Mouse (Mus musculus) heart, embryonic 10.5 days (tissue): ENCODE data around the gene Ctnna2. TPM values are rescaled to one million over a fixed set of nuclear protein-coding genes. Genes with fewer than 3 reads are reported as not detected.

Experiments used
- DNase-seq: peaks from one replicate; pipeline ENCODE4 v3.0.0-alpha.2; 2017; ENCODE audit warnings: low spot score
- H3K27ac ChIP-seq: fragments of 300-500 bp; sonication (generic); 2 replicates; pipeline ENCODE4 v1.5.1; 2016; ENCODE audit warnings: mild to moderate bottlenecking
- H3K27me3 ChIP-seq: fragments of 300-500 bp; sonication (generic); 2 replicates; pipeline ENCODE4 v1.6.1; 2016; ENCODE audit warnings: mild to moderate bottlenecking; ENCODE audit not compliant: poor library complexity, insufficient read depth, severe bottlenecking
- H3K36me3 ChIP-seq: fragments of 300-500 bp; sonication (generic); 2 replicates; pipeline ENCODE4 v1.6.1; 2016; ENCODE audit warnings: mild to moderate bottlenecking, moderate library complexity
- H3K4me1 ChIP-seq: fragments of 300-500 bp; sonication (generic); 2 replicates; pipeline ENCODE4 v1.6.1; 2016; ENCODE audit warnings: mild to moderate bottlenecking
- H3K4me3 ChIP-seq: fragments of 300-500 bp; sonication (generic); 2 replicates; pipeline ENCODE4 v1.5.1; 2016; ENCODE audit warnings: mild to moderate bottlenecking, moderate library complexity
- H3K9me3 ChIP-seq: fragments of 300-500 bp; sonication (generic); 2 replicates; pipeline ENCODE4 v1.6.1; 2016; ENCODE audit warnings: mild to moderate bottlenecking, moderate library complexity
- WGBS: fragments of 180-500 bp; shearing (Covaris S2); methylation state at CpG from one replicate; pipeline ENCODE4 v1.1.7; 2016; 5-methylcytosine and 5-hydroxymethylcytosine counted together
- polyA plus RNA-seq: library from polyadenylated mRNA; unstranded; fragments of >200 nt; fragmentation: Nextera tagmentation; extraction: Ambion mirVana; gene quantifications from 2 replicates; pipeline ENCODE4 v1.2.1, GENCODE M21; 2016

Gene Ctnna2
- polyA plus RNA-seq, 1 experiment from 2014 or later, result 2.7 TPM

DNA sequence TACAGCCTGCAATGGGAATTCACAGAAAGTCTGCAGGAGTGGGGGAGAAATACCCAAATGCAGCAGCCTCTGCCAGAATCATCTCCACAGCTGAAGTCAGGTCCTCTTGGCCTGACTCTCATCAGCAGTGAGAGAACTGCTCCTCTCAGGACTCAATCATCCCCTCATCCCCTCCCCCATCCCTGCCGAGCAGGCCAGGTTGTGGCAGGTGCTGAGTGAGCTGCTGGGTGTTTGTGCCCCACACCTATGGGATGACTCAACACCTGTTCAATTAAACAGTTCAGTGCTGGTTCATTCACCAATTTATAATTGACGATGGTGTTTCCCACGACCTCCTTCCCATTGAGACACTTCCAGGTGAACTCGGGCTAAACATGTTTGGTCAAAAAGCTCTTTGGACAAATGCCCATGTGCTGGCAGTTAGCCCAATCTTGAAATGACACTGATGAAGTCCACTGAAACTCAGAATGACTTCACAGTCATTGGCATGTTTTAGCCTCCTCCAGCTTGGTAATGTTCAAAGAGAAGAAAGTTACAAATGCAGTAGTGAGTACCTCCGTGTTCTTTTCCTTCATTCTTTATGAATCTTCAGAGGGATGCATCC is 1000.1 kb downstream of the Ctnna2 start:
- DNase-seq, result no peak
- WGBS, result 73% methylated on average over 5 of the region's 5 CpGs
- Histone ChIP-seq H3K9me3 (no peaks in the 10 kb centered on the region), H3K27ac (no peak overlapping the region), H3K4me3 (no peak overlapping the region), H3K4me1 (no peaks in the 10 kb centered on the region), H3K36me3 (no peaks in the 10 kb centered on the region), H3K27me3 (no peaks in the 10 kb centered on the region)

DNA sequence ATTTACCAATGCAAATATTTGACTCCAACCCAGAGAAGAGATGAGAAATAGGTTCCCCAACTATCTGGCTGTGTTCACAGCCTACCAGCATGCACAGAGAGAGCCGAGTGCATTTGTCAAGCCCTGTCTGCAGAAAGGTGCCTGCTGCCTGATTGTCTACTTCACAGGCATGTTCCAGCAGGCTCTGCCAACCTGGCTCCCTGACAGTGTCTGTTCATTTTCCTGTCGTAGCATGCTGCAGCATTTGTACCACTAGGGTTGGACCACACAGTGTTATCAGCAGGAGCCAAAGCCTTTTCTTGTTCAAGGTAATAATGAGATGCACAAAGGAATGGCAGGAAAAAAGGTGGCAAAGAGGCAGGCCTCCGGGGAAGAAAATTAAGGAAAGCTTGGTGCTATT is 1001.7 kb downstream of the Ctnna2 start:
- 14% methylated on average over 3 of the region's 3 CpGs for WGBS
- Histone ChIP-seq H3K4me1 (no peaks in the 10 kb centered on the region), H3K4me3 (no peak overlapping the region), H3K27me3 (no peaks in the 10 kb centered on the region), H3K9me3 (no peaks in the 10 kb centered on the region), H3K27ac (no peak overlapping the region), H3K36me3 (no peaks in the 10 kb centered on the region)
- no peak for DNase-seq

DNA sequence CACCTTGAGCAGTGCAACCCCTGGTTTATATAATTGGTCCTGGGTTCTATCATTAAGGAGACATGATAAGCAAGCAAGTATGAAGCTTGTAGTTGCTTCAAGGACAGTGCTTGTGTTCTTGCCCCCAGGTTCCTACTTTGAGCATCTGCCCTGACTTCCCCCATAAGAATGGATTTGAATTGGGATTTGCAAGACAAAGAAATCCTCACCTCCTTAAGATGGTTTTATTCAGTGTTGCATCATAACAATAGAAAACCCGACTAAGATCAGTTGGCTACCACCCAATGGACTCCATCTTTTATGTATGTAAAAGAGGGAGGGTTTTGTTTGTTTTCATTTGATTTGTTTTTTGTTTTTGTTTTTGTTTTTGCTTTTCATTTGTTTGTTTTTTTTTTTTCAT is 1005.2 kb downstream of the Ctnna2 start:
- H3K4me1 ChIP-seq, result no peaks in the 10 kb centered on the region
- no peaks in the 10 kb centered on the region for H3K36me3 ChIP-seq
- no peak overlapping the region for H3K4me3 ChIP-seq
- no peak overlapping the region for H3K27ac ChIP-seq
- no peaks in the 10 kb centered on the region for H3K27me3 ChIP-seq
- no peak for DNase-seq
- 74% methylated on average over 1 of the region's 1 CpGs for WGBS
- no peaks in the 10 kb centered on the region for H3K9me3 ChIP-seq

DNA sequence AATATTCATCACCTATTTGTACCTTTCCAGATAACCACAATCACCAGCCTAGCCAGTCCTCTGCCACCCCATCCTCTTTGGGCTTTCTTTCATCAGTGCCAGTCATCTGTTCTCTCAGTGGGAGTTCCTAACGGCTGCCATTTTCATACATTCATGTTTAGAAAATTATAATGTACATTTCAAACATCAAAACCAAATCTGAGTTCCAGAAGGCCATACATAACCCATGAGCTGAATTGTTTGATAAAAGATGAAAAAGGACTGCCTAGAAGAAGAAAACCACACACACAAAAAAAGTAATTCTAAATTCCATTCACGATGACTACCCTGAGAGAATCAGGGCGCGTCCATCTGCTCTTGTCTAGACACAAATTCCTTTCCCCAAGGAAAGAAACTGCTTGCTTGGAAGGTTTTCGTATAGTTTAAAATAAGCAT is 1014.5 kb downstream of the Ctnna2 start:
- Histone ChIP-seq H3K27ac (no peak overlapping the region), H3K9me3 (no peaks in the 10 kb centered on the region), H3K4me3 (no peak overlapping the region), H3K27me3 (no peaks in the 10 kb centered on the region), H3K36me3 (no peaks in the 10 kb centered on the region), H3K4me1 (no peaks in the 10 kb centered on the region)
- 85% methylated on average over 5 of the region's 5 CpGs for WGBS
- DNase-seq, result no peak

DNA sequence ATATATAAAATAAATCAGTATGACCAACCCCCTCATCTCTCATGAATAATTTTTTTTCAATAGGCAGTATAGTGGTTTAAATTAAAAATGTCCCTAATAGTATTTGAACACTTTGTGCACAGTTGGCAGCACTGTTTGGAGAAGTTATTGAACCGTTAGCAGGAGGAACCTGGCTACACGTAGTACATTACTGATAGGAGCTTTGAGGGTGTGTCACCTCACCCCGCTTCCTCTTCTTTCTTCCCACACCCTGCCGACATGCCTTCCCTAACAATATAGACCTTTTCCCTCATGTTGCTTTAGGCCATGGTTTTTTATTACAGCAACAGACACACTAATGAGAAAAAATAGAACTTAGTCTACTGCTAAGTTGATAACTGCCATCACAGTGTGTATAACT is 1071.4 kb downstream of the Ctnna2 start:
- 72% methylated on average over 4 of the region's 4 CpGs for WGBS
- no peaks in the 10 kb centered on the region for H3K36me3 ChIP-seq
- no peak overlapping the region for H3K4me3 ChIP-seq
- H3K27me3 ChIP-seq, result no peaks in the 10 kb centered on the region
- no peak overlapping the region for H3K27ac ChIP-seq
- H3K4me1 ChIP-seq, result no peaks in the 10 kb centered on the region
- H3K9me3 ChIP-seq, result no peaks in the 10 kb centered on the region
- no peak for DNase-seq

DNA sequence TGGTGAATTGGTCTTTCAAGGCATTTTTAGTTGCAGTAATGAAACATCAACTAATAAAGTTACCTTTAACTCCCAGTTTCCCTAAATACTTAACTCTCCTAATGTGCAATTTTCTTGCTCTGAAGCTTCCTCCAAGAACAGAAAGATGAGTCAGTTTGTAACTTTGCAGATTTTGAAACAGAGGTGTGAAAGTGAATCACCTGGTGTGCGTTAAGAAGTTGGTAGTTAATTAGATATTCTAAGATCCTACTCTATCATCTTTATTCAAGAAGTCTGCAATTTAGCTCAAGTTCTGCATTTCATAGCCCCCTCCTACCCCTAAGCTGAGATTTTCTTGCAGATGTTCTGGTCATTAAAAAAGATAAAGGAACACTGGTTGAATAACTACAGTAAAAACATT is 1082.3 kb downstream of the Ctnna2 start:
- no peaks in the 10 kb centered on the region for H3K27me3 ChIP-seq
- no peak for DNase-seq
- H3K36me3 ChIP-seq, result no peaks in the 10 kb centered on the region
- H3K4me1 ChIP-seq, result no peaks in the 10 kb centered on the region
- no peaks in the 10 kb centered on the region for H3K9me3 ChIP-seq
- 80% methylated on average over 1 of the region's 1 CpGs for WGBS
- H3K27ac ChIP-seq, result no peak overlapping the region
- no peak overlapping the region for H3K4me3 ChIP-seq
